Mouse (Mus musculus) heart, adult 9 months (tissue): ENCODE results near the gene Gpx6.

ENCODE experiments used
- DNase-seq, 2 experiments: peaks; one replicate each; pipeline ENCODE4 v3.0.0; 2022; ENCODE audit warnings: low spot score in 2 of 2

Gene Gpx6

DNA sequence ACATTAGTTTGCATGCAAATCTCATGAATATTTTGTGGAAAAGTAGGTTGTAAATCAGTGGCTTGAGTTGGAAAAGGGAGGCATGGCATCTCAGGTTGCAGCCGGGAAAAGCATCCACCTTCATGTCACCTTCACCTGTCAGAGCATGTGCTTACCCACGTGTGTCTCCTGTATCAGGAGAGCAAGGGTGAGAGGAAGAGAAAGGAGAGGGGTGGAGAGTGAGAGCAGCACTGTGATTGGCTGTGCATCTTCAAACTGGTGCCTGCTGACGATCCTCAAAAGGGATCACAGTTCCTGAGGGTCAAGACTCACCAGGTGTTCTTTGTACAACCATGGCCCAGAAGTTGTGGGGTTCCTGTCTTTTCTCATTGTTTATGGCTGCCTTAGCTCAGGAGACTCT lies at the start of gene Gpx6:
Gene Gpx6, plus strand, starts transcription at position 200 of the 400 bp plus-strand sequence.
- no peak for DNase-seq

- DNase-seq = no peak
These were observed 49.0 kb upstream of the Gpx6 start for GRCm38 (mm10) chr13:21262787-21263461.

DNA sequence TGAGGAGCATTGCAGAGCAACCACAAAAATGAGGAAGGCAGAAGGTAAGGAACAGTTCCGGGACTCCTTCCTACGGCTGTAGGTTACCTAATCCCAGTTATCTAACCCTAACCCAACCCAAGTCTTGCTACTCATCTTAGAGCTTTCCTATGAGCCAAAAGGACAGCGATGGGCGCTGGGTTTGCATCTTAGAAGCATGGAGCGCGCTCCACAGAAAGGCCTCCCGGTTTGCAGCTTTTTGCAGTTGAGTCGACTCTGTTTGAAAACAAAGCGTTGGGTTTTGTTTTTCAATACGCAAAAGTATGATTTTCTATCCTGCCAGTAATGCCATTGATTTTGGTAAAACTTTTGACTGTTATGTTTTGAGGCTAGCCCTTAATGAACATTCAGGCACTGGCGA lies 48.0 kb upstream of the Gpx6 start:
- no peak for DNase-seq

DNA sequence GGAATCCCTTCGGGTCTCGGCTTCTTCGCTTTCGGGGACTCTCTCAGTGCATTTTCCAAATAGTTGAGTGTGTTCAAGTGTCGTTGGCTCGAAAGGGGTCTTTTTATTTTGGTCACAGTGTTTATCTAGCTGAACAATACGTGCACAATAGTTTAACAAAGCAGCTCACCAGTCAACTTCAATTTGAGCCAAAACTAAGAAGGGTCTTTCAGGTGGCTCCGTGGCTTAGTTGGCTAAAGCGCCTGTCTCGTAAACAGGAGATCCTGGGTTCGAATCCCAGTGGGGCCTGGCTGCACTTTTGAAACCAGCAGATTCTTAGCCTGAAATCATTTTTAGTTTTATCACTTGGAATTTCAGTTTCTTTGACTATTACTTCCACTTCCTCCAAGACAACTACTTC lies 47.6 kb upstream of the Gpx6 start:
- no peak for DNase-seq

- no peak for DNase-seq
These were observed 46.2 kb upstream of the Gpx6 start for GRCm38 (mm10) chr13:21265736-21266135.

- DNase-seq = no peak
These were observed 44.4 kb upstream of the Gpx6 start for GRCm38 (mm10) chr13:21267541-21267940.

DNA sequence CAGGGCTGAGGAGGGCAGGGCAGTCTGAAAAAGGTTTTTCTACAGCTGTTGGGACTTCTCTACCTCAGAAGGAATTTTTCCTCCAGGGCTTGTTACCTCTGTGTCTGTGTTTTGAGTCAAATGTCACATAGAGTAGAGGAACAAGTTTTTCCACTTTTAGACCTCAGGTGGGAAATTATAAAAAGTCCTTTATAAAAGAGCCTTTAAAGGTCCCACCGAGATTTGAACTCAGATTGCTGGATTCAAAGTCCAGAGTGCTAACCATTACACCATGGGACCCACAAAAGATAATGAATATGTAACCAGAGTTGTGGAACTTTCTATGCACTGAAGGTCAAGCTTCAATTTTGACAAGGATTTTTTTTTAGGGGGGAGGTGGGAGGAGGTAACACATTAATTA lies 43.7 kb upstream of the Gpx6 start:
- no peak for DNase-seq

DNA sequence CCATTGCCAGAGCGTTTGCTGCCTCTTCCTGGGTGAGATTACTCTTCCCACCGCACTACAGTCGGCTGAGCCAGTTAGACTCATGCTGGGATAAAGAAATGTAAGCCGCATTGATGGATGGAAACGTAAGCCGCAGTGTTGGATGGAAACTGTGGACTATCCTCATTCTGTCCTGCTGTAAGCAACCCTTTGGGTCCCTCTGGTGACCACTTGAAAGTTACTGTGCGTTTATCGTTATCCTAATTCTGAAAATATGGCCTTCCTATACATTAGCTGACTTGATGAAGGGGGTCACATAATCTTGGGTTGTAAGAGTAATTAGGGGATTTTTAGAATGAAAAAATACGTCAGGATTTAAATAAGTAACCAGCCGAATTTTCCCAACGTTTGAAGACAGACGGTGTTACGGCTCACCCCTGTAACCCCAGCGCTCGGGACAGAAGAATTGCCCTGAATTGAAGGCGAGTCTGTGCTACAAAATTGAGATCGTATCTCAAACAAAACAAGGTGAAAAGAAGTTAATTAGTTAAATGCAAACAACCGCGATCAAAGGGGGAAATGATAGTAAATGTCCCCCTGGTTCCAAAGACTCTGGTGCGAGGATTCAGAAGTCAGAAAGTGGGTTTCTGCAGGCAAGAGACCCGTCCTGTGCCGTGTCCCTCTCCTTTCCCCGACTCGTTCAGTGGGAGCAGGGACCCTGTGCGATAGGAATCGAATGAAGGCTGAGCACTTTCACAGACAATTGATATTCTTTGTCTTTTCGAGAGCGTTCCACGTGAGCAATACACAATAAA lies 36.7 kb upstream of the Gpx6 start:
- DNase-seq = peak in 1 of 2 experiments; percentile 19

GRCm38 (mm10) chr13:21275815-21276550 lies 35.9 kb upstream of the Gpx6 start:
- DNase-seq = peak; percentile 62 to 84

DNA sequence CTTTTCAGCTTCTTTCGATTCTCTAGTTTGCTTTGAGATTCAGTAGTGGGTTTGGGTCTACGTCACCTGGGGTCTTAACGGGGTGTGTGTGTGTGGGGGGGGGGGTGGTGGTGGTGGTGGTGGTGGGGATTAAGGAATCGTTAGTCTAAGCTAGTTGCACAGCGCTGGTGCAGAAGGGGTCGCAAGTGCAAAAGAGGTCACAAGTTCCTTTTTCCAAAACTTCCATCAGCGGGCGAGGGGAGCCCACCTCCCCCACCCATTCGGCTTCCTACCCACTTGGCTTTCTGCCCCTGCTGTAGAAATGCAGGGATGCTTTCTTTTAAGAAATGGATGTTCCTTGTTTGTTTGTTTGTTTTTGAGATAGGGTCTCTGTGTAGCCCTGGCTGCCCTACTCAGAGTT lies 35.4 kb upstream of the Gpx6 start:
- no peak for DNase-seq

DNA sequence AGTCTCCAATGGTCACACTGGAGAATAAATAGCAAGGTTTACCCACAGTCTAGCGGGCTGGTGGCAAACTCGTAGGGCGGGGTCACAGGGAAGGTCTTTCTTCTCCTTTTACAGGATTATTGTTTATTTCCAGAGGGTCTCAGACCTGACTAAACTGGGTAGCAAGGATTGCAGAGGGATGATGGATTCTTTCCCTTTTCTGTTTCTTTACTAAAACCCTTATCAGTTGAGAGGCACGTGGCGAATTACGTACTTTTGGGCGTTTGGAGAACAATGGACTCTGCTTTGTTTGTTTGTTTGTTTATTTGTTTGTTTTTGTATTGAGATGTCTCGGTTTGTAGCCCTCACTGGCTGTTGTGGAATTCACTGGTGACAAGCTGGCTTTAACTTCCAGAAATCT lies 32.8 kb upstream of the Gpx6 start:
- no peak for DNase-seq

DNA sequence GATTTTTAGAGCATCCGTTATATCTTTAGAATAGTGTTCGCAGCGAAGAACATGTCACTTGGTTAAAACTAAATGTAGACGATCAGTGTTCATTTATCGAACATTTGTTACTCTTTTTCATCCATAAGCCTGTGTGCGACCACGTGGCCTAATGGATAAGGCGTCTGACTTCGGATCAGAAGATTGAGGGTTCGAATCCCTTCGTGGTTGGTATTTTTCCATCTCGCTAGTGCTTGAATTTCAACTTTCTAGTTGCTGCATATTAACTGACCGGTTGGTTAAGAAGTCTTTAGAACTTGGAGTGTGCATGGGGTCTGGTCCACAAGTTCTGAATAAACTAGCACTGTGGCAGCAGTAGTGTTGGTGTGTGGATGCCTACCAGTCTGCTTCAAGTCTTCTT lies 32.4 kb upstream of the Gpx6 start:
- peak; percentile 54 to 90 for DNase-seq

DNA sequence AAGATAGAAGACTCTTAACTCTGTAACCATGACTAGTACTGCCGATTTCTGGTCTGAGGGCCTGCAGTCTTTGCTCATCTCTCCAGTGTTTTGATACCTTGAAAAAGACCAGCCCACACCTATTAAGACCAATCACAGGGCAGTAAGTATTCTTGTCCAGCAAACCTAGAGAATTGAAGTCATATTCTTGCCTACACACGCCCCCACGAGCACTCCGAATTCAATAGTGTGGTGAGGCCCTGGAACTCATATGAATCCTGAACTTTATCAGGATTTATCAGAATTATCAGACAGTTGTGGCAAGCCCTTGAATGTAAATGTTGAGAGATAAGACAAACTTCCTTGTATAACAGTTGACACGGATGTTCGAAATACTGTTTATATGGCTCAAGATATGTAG lies 19.3 kb upstream of the Gpx6 start, which contains the start of gene Gpx5:
Gene Gpx5, minus strand, starts transcription at position 101 of the 400 bp plus-strand sequence.
- no peak for DNase-seq

GRCm38 (mm10) chr13:21298557-21298956 lies 13.4 kb upstream of the Gpx6 start:
- no peak for DNase-seq

GRCm38 (mm10) chr13:21304483-21305066 lies 7.3 kb upstream of the Gpx6 start:
- DNase-seq = no peak

GRCm38 (mm10) chr13:21309788-21310187 lies 2.1 kb upstream of the Gpx6 start:
- DNase-seq = no peak

DNA sequence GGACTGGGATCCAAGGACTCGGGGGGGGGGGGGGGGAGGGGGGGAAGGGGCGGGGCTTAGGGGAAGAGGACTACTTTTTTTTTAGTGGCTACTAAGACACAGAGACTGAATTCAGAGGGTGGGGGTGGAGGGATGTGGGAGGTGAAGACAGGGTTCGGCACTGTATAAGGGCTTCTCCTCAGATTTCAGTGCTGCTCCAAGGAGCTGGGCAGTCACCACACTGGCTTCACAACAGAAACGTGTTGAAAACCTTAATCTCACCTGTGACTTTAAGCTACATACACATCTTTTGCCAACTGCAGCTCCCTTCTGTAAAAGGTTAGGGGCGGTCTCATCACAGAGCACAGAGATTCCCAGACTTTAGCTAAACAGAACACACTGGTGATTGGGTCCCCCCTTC lies 929 bp downstream of the Gpx6 start:
- DNase-seq = no peak

DNA sequence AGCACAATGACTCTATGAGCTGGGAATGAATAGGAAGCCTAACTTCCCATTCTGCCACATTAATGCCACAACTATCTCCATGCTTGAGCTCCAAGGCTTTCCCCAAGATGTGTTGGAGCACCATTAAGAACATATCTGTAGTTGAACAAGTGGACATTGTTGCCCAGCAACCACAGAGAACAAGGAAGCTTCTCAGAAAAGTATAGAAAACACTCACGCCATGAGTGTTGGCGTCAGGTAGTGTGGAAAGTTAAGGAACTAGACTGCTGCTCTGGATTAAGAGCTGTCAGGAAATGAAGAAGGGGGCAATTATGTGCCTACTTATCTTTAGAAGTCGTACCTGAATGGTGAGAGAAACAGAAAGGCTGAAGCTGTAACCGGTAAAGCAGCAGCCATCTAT lies 2.0 kb downstream of the Gpx6 start:
- no peak for DNase-seq

DNA sequence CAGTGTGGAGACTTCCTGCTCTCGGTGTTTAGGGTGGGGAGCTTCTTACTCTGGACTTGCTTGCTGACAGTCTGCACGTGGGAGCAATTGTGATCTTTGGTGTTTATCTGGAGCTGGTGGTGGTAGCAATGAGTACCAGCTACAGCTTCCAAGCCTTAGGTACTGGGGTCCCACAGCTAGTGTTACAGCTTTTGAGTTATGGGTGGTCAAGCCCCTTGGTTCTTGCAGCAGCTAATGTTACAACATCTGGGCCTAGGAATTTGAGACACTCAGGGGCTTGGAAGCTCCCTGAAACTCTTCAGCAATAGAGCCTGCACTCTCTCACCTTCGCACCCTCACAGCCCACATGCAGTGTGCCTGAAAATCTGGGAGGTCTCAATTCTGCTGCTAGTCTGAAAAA lies 8.3 kb downstream of the Gpx6 start:
- no peak for DNase-seq

GRCm38 (mm10) chr13:21321890-21322494 lies 10.1 kb downstream of the Gpx6 start:
- no peak for DNase-seq

- DNase-seq = no peak
These were observed 10.8 kb downstream of the Gpx6 start for GRCm38 (mm10) chr13:21322509-21323375.
